Mouse (Mus musculus) forebrain, embryonic 14.5 days (tissue): ENCODE measurements at regions not wholly inside any gene's neighbourhood (a gene's known extent, or its start where the extent isn't known, plus 50 kb on each side); places are given as distances from the start of the nearest gene placed in this dataset.
"Not testable (repeated sequence)": the region's sequence is repeated elsewhere in the genome, so short reads cannot be mapped to it uniquely, and the experiment has no call there.

Experiments used
- ATAC-seq: fragments of 200-750 bp; cut with Nextera tagmentation; 2 replicates; pipeline ENCODE4 v1.8.0; 2017; ENCODE audit warnings: mild to moderate bottlenecking, moderate library complexity
- DNase-seq: peaks from one replicate; pipeline ENCODE4 v3.0.0-alpha.2; 2015; ENCODE audit warnings: low spot score
- H3K27ac ChIP-seq: fragments of 300-500 bp; sonication (generic); 2 replicates; pipeline ENCODE4 v1.5.1; 2014; ENCODE audit warnings: low read depth, mild to moderate bottlenecking, control low read depth, low read length, moderate library complexity
- H3K27me3 ChIP-seq: fragments of 300-500 bp; sonication (generic); replicated peaks from 2 replicates; pipeline ENCODE4 v1.6.1; 2014; ENCODE audit warnings: low read length, control low read depth, mixed read lengths; ENCODE audit not compliant: control insufficient read depth, insufficient read depth
- H3K36me3 ChIP-seq: fragments of 300-500 bp; sonication (generic); 2 replicates; pipeline ENCODE4 v1.6.1; 2014; ENCODE audit warnings: low read length, control low read depth; ENCODE audit not compliant: control insufficient read depth, insufficient read depth
- H3K4me1 ChIP-seq: fragments of 300-500 bp; sonication (generic); 2 replicates; pipeline ENCODE4 v1.6.1; 2014; ENCODE audit warnings: antibody characterized with exemption, low read length, control low read depth; ENCODE audit not compliant: control insufficient read depth, insufficient read depth
- H3K4me2 ChIP-seq: fragments of 300-500 bp; sonication (generic); 2 replicates; pipeline ENCODE4 v1.6.1; 2014; ENCODE audit warnings: mild to moderate bottlenecking, control low read depth, low read length
- H3K4me3 ChIP-seq: fragments of 300-500 bp; sonication (generic); 2 replicates; pipeline ENCODE4 v1.5.1; 2014; ENCODE audit warnings: low read depth, low read length, control low read depth
- H3K9ac ChIP-seq: fragments of 300-500 bp; sonication (generic); 2 replicates; pipeline ENCODE4 v1.6.1; 2014; ENCODE audit warnings: mild to moderate bottlenecking, low read length, control low read depth, moderate library complexity
- H3K9me3 ChIP-seq: fragments of 300-500 bp; sonication (generic); replicated peaks from 2 replicates; pipeline ENCODE4 v1.6.1; 2016; ENCODE audit warnings: low read length, control low read depth, mixed read lengths; ENCODE audit not compliant: control insufficient read depth
- WGBS: fragments of 180-500 bp; shearing (Covaris S2); extraction: QIAGEN DNeasy Blood & Tissue Kit; methylation state at CpG from one replicate; pipeline ENCODE4 v1.1.7; 2014; 5-methylcytosine and 5-hydroxymethylcytosine counted together

- H3K27me3 ChIP-seq, result no peaks in the 10 kb centered on the region
- DNase-seq (no peak), ATAC-seq (no peak)
- 78% methylated on average over 4 of the region's 4 CpGs for WGBS
- no peaks in the 10 kb centered on the region for H3K36me3 ChIP-seq
- H3K27ac ChIP-seq, result no peak overlapping the region
- H3K9ac ChIP-seq, result no peak overlapping the region
- no peak overlapping the region for H3K4me2 ChIP-seq
- no peak overlapping the region for H3K4me3 ChIP-seq
- H3K4me1 ChIP-seq, result no peaks in the 10 kb centered on the region
- no peaks in the 10 kb centered on the region for H3K9me3 ChIP-seq
These were observed 464.3 kb upstream of the Nmur2 start for GRCm38 (mm10) chr11:56505068-56505467.

- DNase-seq (no peak), ATAC-seq (no peak)
- H3K4me1 ChIP-seq, result no peaks in the 10 kb centered on the region
- no peak overlapping the region for H3K4me3 ChIP-seq
- H3K27me3 ChIP-seq, result no peaks in the 10 kb centered on the region
- no peaks in the 10 kb centered on the region for H3K36me3 ChIP-seq
- H3K27ac ChIP-seq, result no peak overlapping the region
- H3K9ac ChIP-seq, result no peak overlapping the region
- H3K9me3 ChIP-seq, result no peaks in the 10 kb centered on the region
- 87% methylated on average over 2 of the region's 2 CpGs for WGBS
- H3K4me2 ChIP-seq, result no peak overlapping the region
These were observed 474.1 kb upstream of the Nmur2 start for GRCm38 (mm10) chr11:56514941-56515340.

GRCm38 (mm10) chr11:56518486-56518885 lies 477.7 kb upstream of the Nmur2 start:
- 60% methylated on average over 2 of the region's 2 CpGs for WGBS
- H3K4me2 ChIP-seq, result no peak overlapping the region
- H3K27ac ChIP-seq, result no peak overlapping the region
- H3K4me1 ChIP-seq, result no peaks in the 10 kb centered on the region
- H3K9me3 ChIP-seq, result no peaks in the 10 kb centered on the region
- H3K27me3 ChIP-seq, result no peaks in the 10 kb centered on the region
- ATAC-seq (no peak), DNase-seq (no peak)
- H3K9ac ChIP-seq, result no peak overlapping the region
- H3K36me3 ChIP-seq, result no peaks in the 10 kb centered on the region
- no peak overlapping the region for H3K4me3 ChIP-seq

GRCm38 (mm10) chr11:56550736-56551135 lies 460.5 kb upstream of the Gria1 start:
- Histone ChIP-seq H3K4me2 (no peak overlapping the region), H3K9me3 (no peaks in the 10 kb centered on the region), H3K4me3 (no peak overlapping the region), H3K27me3 (no peaks in the 10 kb centered on the region), H3K9ac (no peak overlapping the region), H3K36me3 (no peaks in the 10 kb centered on the region), H3K27ac (no peak overlapping the region), H3K4me1 (no peaks in the 10 kb centered on the region)
- DNase-seq (no peak), ATAC-seq (no peak)
- WGBS, result 64% methylated on average over 4 of the region's 4 CpGs

- Histone ChIP-seq H3K27ac (no peak overlapping the region), H3K4me2 (no peak overlapping the region), H3K4me3 (no peak overlapping the region), H3K36me3 (no peaks in the 10 kb centered on the region), H3K4me1 (no peaks in the 10 kb centered on the region), H3K9me3 (no peaks in the 10 kb centered on the region), H3K9ac (no peak overlapping the region), H3K27me3 (no peaks in the 10 kb centered on the region)
- DNase-seq (no peak), ATAC-seq (no peak)
- whole genome bisulfite sequencing, result 88% methylated on average over 1 of the region's 1 CpGs
These were observed 454.9 kb upstream of the Gria1 start for GRCm38 (mm10) chr11:56556332-56556731.

- 82% methylated on average over 5 of the region's 5 CpGs for WGBS
These were observed 431.2 kb upstream of the Gria1 start for GRCm38 (mm10) chr11:56580028-56580427.

GRCm38 (mm10) chr11:56583054-56583453 lies 428.1 kb upstream of the Gria1 start:
- no peaks in the 10 kb centered on the region for H3K27me3 ChIP-seq
- WGBS, result 85% methylated on average over 3 of the region's 3 CpGs

More at GRCm38 (mm10) chr11:56580028-56580427, 431.2 kb upstream of the Gria1 start:
- Histone ChIP-seq H3K4me1 (no peaks in the 10 kb centered on the region), H3K4me3 (no peak overlapping the region), H3K4me2 (no peak overlapping the region), H3K9ac (no peak overlapping the region), H3K36me3 (no peaks in the 10 kb centered on the region), H3K9me3 (no peaks in the 10 kb centered on the region), H3K27ac (no peak overlapping the region), H3K27me3 (no peaks in the 10 kb centered on the region)
- no peak for DNase-seq
- ATAC-seq, result no peak

GRCm38 (mm10) chr11:56593435-56593834 lies 417.8 kb upstream of the Gria1 start:
- H3K4me3 ChIP-seq, H3K4me1 ChIP-seq, H3K9me3 ChIP-seq, H3K36me3 ChIP-seq, H3K9ac ChIP-seq, H3K27me3 ChIP-seq, H3K27ac ChIP-seq, H3K4me2 ChIP-seq, DNase-seq: not testable (repeated sequence)
- 85% methylated on average over 2 of the region's 6 CpGs for WGBS
- peak; percentile 69 for ATAC-seq

More at GRCm38 (mm10) chr11:56583054-56583453, 428.1 kb upstream of the Gria1 start:
- ATAC-seq (no peak), DNase-seq (no peak)
- Histone ChIP-seq H3K27ac (no peak overlapping the region), H3K36me3 (no peaks in the 10 kb centered on the region), H3K4me2 (no peak overlapping the region), H3K9me3 (no peaks in the 10 kb centered on the region), H3K4me3 (no peak overlapping the region), H3K4me1 (no peaks in the 10 kb centered on the region), H3K9ac (no peak overlapping the region)

GRCm38 (mm10) chr11:56603742-56604141 lies 407.4 kb upstream of the Gria1 start:
- 77% methylated on average over 1 of the region's 1 CpGs for WGBS
- Histone ChIP-seq H3K9me3 (no peaks in the 10 kb centered on the region), H3K4me3 (no peak overlapping the region), H3K27me3 (no peaks in the 10 kb centered on the region), H3K4me1 (no peaks in the 10 kb centered on the region), H3K9ac (no peak overlapping the region), H3K27ac (no peak overlapping the region), H3K4me2 (no peak overlapping the region), H3K36me3 (no peaks in the 10 kb centered on the region)
- no peak for DNase-seq
- no peak for ATAC-seq
